Mouse (Mus musculus): ENCODE data around the gene Ankar. TPM values are rescaled to one million over a fixed set of nuclear protein-coding genes. Genes with fewer than 3 reads are reported as not detected.
A peak's percentile ranks its signal among the peaks of the same experiment; 100 is the strongest.

The Ankar gene
- total RNA-seq, 2 experiments from 2014 or later: not detected

DNA sequence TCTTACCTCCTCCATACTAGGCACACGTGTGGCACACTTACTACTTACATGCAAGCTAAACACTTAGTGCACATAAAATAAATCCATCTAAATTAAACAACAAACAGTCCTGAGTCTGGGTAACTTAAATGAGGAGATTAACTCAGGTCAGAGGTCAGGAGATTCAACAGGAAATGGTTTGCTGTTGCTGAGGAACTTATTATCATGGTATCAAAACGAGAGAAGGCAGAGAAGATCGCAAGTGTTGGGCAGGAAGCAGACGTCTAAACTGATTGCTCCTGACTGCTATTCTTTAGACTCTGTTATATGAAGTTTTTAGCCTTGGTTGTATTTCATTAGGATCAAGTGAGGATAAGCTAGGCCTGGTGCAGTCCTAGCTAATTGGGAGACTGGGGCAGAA is 7.1 kb upstream of the Ankar start:
- Histone ChIP-seq H3K4me3 (no peak overlapping the region), H3K27ac (no peak overlapping the region)
- no peak for TF ChIP-seq CTCF (IDR thresholded peaks at IDR 0.05)
- DNase-seq (ENCODE audit: extremely low spot score in 1 of 2, low spot score in 2 of 2): no peak
- intact Hi-C loops (cut with DNase I): no loop called here

DNA sequence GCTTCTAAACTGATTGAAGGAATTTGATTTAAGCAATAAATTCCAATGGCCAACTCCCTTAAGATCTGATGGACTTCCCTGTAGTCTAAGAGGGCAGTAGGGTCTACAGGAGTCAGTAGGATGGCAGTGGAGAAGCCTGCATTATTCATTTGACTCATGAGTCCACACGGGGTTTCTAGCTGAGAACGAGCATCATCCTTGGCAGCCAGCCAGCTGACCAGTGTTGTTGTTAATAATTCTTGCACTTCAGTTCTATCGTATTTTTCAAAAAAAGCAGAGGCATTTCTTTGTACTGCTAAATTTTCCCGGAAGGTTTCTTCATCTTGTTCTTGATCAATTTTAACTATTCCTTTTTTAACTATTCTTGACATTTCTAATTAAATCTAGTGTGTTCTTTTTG is 1.7 kb downstream of the Ankar start:
- intact Hi-C loops (cut with DNase I): no loop called here
- no peak for DNase-seq (ENCODE audit: extremely low spot score in 1 of 2, low spot score in 2 of 2)
- Histone ChIP-seq H3K27ac (no peak overlapping the region), H3K4me3 (no peak overlapping the region)
- TF ChIP-seq CTCF (IDR thresholded peaks at IDR 0.05): no peak

DNA sequence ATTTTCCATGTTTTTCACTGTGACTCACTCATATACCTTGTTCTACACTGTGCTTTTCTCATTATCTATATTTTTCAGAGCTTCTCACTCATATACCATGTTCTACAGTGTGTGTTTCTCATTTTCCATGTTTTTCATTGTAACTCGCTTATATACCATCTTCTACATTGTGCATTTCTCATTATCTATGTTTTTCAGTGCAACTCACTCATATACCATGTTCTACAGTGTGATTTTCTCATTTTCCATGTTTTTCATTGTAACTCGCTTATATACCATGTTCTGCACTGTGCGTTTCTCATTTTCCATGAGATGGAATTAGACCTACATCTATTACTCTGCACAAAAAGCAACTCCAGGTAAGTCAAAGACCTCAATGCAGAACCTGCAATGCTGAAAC is 4.1 kb downstream of the Ankar start:
- Histone ChIP-seq H3K4me3 (no peak overlapping the region), H3K27ac (no peak overlapping the region)
- DNase-seq (ENCODE audit: extremely low spot score in 1 of 2, low spot score in 2 of 2): no peak
- TF ChIP-seq CTCF (IDR thresholded peaks at IDR 0.05): no peak
- intact Hi-C loops (cut with DNase I): no loop called here

DNA sequence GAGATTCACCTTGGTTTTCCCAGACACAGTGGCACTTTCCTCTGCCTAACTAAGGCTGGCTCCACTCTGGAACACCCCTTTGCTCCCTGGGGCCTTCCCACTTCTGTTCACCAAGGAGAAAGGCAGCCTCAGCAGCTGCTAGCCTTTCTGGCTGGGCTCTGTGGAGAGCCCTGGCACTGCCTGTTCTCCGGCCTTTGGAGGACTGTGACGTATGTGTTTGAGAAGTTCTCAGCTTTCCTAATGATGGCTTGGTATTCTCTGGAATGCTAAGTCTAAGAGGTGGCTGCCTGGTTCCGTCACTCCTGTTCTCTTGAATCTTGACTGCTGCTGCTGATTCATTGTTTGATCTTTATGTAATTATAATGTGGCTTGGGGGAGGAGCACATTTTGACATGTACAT is 27.3 kb downstream of the Ankar start:
- peak in 1 of 2 experiments; percentile 8 for DNase-seq (ENCODE audit: extremely low spot score in 1 of 2, low spot score in 2 of 2)
- intact Hi-C loops (cut with DNase I): no loop called here

DNA sequence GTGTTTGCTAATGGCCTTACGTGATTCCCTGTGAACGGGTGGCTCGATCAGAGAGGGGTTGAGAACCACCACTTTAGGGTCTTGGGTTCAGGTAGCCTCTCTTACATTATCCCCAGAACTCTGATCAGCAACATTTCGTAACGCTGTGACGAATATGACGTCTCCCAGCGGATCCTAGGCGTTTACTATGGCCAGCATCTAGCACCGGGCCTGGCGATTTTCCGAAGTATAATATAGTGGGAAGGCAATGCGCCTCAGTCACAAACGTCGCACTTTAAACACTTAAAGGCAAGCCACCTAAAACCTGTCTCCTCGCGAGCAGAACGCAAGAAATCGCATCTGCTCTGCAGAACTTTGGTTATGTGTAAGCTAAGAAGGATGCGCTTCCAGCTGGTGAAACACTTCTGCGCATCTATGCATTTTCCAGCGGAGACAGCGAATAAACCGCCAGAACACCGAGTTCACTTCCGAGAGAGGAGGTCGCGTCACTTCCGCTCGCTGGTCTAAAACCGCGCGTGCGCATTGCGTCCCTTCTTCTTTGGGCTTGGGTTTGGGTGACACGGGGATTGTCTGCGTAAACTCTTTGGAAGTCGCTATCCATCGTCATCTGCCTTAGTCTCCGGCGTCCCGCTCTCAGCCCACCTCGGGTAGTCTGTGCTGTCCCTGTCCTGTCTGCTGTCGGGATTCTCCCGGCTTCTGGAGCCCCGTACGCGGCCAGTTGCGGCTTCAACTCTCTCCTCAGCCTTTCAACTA is 59.5 kb downstream of the Ankar start:
- no peak for TF ChIP-seq CTCF (IDR thresholded peaks at IDR 0.05)
- Histone ChIP-seq H3K4me3 (peak overlapping the region; percentile 37), H3K27ac (no peak overlapping the region)
- DNase-seq (ENCODE audit: extremely low spot score in 1 of 2, low spot score in 2 of 2): peak; percentile 66 to 69
- intact Hi-C loops (cut with DNase I): no loop called here

More for the DNA sequence above, 27.3 kb downstream of the Ankar start:
- no peak for TF ChIP-seq CTCF (IDR thresholded peaks at IDR 0.05)
- Histone ChIP-seq H3K4me3 (no peak overlapping the region), H3K27ac (no peak overlapping the region)

DNA sequence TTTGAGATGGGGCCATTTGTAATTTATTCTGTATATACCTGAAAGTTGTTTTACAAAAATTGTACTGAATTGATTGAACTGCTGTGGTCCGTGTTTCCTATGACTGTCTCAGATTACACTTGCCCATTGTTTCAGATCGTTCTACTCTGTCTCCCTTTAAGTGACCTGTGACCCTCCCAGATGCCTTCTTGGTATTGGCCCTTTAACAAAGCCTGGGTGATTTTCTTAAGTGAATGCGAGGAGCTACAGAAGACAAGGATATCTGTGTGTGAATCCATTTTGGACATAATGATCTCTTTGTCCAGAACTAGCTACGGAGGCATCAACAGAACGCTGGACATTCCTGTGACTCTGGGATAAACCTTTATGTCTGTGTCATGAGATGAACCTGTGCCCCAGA is 65.2 kb downstream of the Ankar start:
- H3K27ac ChIP-seq: no peak overlapping the region
- no peak for TF ChIP-seq CTCF (IDR thresholded peaks at IDR 0.05)
- H3K4me3 ChIP-seq: no peak overlapping the region
- no peak for DNase-seq (ENCODE audit: extremely low spot score in 1 of 2, low spot score in 2 of 2)
- intact Hi-C loops (cut with DNase I): loop anchor here (10.0 kb wide), 1 partner anchor 220 kb away; no protein-coding TSS in a partner anchor

DNA sequence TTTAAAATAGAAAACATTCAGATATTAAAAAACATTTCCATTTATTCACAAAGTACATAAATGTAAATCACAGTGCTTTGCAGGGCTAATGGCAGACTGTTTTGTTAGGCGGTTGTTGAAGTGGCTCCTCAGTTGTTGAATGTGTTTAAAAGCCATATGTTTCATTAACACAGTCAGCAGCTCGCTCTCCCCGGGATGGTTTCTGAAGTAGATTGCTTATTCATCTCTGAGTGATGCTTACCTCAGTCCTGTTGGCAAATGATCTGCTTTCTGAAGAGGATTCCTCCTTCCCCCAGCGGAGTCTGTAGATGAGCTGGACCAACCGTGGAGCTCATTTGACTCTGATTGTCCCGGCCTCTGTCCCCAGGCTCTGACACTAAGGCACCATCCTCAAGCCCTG is 88.2 kb downstream of the Ankar start:
- Histone ChIP-seq H3K27ac (no peak overlapping the region), H3K4me3 (no peak overlapping the region)
- intact Hi-C loops (cut with DNase I): no loop called here
- no peak for TF ChIP-seq CTCF (IDR thresholded peaks at IDR 0.05)
- DNase-seq (ENCODE audit: extremely low spot score in 1 of 2, low spot score in 2 of 2): no peak

DNA sequence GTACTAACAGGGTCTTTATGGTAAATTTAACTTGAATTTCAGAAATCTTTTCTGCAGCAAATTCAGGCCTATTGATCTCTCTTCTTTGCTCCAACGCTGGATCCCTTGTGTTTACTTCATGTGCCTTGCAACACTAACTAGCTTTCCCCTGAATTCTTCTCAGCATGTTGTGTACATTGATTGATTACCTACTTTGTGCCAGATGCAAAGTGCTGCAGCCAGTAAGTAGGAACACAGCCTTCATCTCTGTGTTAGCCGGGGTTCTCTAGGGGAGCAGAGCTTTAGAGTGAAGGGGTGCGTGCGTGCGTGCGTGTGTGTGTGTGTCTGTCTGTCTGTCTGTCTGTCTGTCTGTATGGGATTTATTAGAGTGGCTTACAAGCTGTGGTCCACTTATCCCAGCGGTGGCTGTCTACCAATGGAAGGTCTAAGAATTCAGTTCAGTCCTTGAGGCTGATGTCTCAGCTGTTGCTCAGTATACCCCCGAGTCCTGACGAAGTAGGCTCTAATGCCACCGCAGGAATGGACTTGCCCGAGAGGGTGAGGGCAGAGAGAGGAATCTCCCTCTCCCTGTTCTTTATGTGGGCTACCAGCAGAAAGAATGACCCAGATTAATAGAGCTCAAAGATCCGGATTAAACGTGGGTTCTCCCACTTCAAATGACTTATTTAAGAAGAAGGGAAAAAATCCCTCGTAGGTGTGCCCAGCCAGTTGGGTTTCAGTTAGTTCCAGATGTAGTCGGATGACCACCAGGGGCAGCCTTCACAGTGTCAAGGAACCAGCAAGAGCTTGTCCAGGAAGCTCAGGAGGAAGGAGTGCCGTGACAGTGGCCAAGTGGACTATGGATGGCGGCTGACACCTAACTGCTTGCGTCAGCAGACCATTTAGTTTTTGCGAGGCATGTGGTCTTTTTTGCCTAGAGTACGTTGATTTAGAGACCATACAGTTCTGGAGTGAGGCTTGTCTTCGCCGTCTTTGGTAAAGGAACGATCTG is 90.2 kb downstream of the Ankar start:
- intact Hi-C loops (cut with DNase I): no loop called here
- no peak for DNase-seq (ENCODE audit: extremely low spot score in 1 of 2, low spot score in 2 of 2)
- no peak overlapping the region for H3K4me3 ChIP-seq
- no peak overlapping the region for H3K27ac ChIP-seq
- peak; percentile 26 for TF ChIP-seq CTCF (IDR thresholded peaks at IDR 0.05)

DNA sequence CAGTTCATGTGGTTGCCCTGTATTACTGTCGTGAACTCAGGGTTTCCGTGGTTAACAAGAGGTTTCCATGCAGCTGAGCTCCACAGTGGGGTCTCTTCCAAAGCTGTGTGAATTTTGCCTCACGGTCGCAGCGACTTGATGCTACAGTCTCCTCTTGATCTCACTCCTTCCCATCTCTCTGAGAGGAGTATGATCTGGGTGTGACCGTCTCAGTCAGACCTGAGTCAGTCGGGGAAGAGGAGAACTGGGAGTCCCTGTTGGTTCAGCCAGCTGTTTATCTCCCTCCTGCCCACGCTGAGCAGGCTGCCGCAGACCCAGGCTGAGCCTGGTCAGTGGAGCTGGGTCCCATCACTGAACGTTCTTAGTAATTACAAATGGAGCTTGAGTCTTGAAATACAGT is 91.2 kb downstream of the Ankar start:
- Histone ChIP-seq H3K4me3 (no peak overlapping the region), H3K27ac (no peak overlapping the region)
- no peak for DNase-seq (ENCODE audit: extremely low spot score in 1 of 2, low spot score in 2 of 2)
- TF ChIP-seq CTCF (IDR thresholded peaks at IDR 0.05): no peak
- intact Hi-C loops (cut with DNase I): no loop called here

DNA sequence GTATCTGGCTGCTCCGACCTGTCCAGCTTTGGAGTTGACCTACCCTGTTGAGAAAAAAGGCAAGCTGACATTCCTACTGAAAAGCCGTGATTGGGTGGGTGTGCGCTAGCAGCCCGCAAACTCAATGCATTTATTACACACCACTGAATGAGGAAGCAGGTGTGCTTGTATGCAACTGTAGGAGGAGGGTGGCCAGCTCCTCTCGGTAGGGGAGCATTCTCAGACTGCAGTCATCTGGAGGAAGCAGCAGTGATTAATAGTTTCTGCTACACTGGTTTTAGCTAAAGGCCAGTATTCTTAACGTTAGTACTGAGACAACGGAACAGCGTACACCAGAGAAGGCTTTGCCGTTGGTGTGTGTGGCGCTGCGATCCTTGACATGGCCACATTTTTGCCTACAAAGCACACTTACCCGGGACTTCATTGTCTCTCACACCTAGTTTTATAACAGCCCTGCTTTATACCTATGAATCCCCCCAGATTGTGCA is 94.1 kb downstream of the Ankar start:
- intact Hi-C loops (cut with DNase I): no loop called here
- H3K27ac ChIP-seq: no peak overlapping the region
- no peak overlapping the region for H3K4me3 ChIP-seq
- no peak for DNase-seq (ENCODE audit: extremely low spot score in 1 of 2, low spot score in 2 of 2)
- TF ChIP-seq CTCF (IDR thresholded peaks at IDR 0.05): no peak

DNA sequence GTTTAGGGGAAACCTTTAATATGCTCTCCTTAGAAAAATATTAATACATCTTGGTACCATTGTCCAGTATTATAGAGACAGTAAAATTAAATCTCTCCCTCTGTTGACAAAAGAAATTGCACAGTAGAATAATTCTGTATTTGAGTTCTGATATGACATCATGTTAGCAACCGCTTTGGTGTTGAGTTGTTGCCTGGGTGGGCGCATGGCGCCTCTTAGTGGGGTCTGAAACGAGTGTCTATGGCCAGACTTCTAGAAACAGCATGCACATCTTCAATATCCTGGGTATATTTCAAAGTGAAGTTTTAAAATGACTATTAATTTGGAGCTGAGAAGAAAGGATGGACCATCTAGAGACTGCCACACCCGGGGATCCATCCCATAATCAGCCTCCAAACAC is 97.6 kb downstream of the Ankar start:
- no peak overlapping the region for H3K27ac ChIP-seq
- DNase-seq (ENCODE audit: extremely low spot score in 1 of 2, low spot score in 2 of 2): no peak
- no peak overlapping the region for H3K4me3 ChIP-seq
- TF ChIP-seq CTCF (IDR thresholded peaks at IDR 0.05): no peak
- intact Hi-C loops (cut with DNase I): no loop called here

DNA sequence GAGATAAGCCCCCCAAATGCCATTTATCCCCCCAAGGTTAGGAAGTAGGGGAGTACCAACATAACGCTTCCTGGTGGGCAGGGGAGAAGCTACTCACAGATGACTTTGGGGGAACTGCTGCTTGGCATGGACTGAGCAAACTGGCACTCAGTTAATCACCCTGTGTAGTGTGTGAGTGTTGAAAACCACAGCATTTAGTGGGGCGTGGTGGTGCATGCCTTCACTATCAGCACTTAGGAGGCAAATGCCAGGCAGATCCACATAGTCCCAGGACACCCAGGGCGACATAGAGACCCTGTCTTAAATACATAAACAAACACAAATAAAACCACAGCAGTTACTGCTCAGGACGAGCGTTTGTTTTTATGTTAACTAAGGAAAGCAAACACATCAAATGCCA is 98.2 kb downstream of the Ankar start:
- Histone ChIP-seq H3K4me3 (no peak overlapping the region), H3K27ac (no peak overlapping the region)
- intact Hi-C loops (cut with DNase I): no loop called here
- DNase-seq (ENCODE audit: extremely low spot score in 1 of 2, low spot score in 2 of 2): no peak
- TF ChIP-seq CTCF (IDR thresholded peaks at IDR 0.05): no peak
